Mouse (Mus musculus) stomach, postnatal 0 days (tissue): ENCODE data around the gene Col23a1. TPM values are rescaled to one million over a fixed set of nuclear protein-coding genes. Genes with fewer than 3 reads are reported as not detected.
A peak's percentile ranks its signal among the peaks of the same experiment; 100 is the strongest.

Source experiments
- ATAC-seq: fragments of 200-750 bp; cut with Nextera tagmentation; 2 replicates; pipeline ENCODE4 v1.8.0; 2017; ENCODE audit not compliant: low FRiP score, low TSS enrichment
- DNase-seq: peaks from one replicate; pipeline ENCODE4 v3.0.0-alpha.2; 2016; ENCODE audit warnings: low spot score
- H3K27ac ChIP-seq: fragments of 300-500 bp; sonication (generic); replicated peaks from 2 replicates; pipeline ENCODE4 v1.5.1; 2014; ENCODE audit warnings: mild to moderate bottlenecking, control low read depth
- H3K27me3 ChIP-seq: fragments of 300-500 bp; sonication (generic); 2 replicates; pipeline ENCODE4 v1.6.1; 2014; ENCODE audit warnings: low read length; ENCODE audit not compliant: control insufficient read depth, insufficient read depth
- H3K36me3 ChIP-seq: fragments of 300-500 bp; sonication (generic); 2 replicates; pipeline ENCODE4 v1.6.1; 2014; ENCODE audit warnings: low read length, mixed read lengths; ENCODE audit not compliant: control insufficient read depth, insufficient read depth
- H3K4me1 ChIP-seq: fragments of 300-500 bp; sonication (generic); replicated peaks from 2 replicates; pipeline ENCODE4 v1.6.1; 2014; ENCODE audit warnings: antibody characterized with exemption; ENCODE audit not compliant: control insufficient read depth, insufficient read depth
- H3K4me2 ChIP-seq: fragments of 300-500 bp; sonication (generic); replicated peaks from 2 replicates; pipeline ENCODE4 v1.6.1; 2014; ENCODE audit warnings: low read depth, mild to moderate bottlenecking, control low read depth, moderate library complexity
- H3K4me3 ChIP-seq: fragments of 300-500 bp; sonication (generic); 2 replicates; pipeline ENCODE4 v1.5.1; 2014; ENCODE audit warnings: low read depth, low read length, control low read depth
- H3K9ac ChIP-seq: fragments of 300-500 bp; sonication (generic); 2 replicates; pipeline ENCODE4 v1.6.1; 2014; ENCODE audit warnings: mild to moderate bottlenecking, low read length, control low read depth, mixed read lengths
- H3K9me3 ChIP-seq: fragments of 300-500 bp; sonication (generic); 2 replicates; pipeline ENCODE4 v1.6.1; 2016; ENCODE audit warnings: low read length; ENCODE audit not compliant: control insufficient read depth
- CTCF ChIP-seq: IDR thresholded peaks from 2 replicates; pipeline ENCODE4 v1.5.1; 2016; ENCODE audit warnings: antibody characterized with exemption, low read depth, mild to moderate bottlenecking, moderate library complexity
- EP300 ChIP-seq: optimal IDR thresholded peaks from 2 replicates; pipeline ENCODE3; 2016; ENCODE audit warnings: antibody characterized with exemption
- WGBS: fragments of 180-500 bp; shearing (Covaris S2); extraction: QIAGEN DNeasy Blood & Tissue Kit; methylation state at CpG from one replicate; pipeline ENCODE4 v1.1.7; 2014; 5-methylcytosine and 5-hydroxymethylcytosine counted together
- polyA plus RNA-seq: library from polyadenylated mRNA; unstranded; fragments of >200 nt; fragmentation: Nextera tagmentation; extraction: Ambion mirVana; gene quantifications from 2 replicates; pipeline ENCODE4 v1.2.1, GENCODE M21; 2015

Col23a1 gene
- polyA plus RNA-seq, 1 experiment from 2014 or later = 2.5 TPM

DNA sequence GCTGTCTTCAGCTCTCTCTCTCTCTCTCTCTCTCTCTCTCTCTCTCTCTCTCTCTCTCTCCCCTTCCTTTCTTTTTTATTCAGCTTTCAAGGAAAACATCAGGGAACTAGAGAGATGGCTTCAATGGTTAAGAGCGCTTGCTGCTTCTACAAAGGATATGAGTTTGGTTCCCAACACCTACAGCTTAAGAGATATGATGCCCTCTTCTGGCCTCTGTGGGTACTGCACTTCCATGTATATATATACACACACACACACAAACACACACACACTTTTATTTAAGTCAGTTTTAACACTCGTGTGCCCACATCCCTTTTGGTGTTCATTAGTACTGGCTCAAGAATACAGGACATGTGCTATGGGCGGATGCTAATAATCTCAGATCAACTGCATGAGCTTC, 228.4 kb downstream of the Col23a1 start:
- ATAC-seq = no peak
- H3K27me3 ChIP-seq = no peaks in the 10 kb centered on the region
- TF ChIP-seq CTCF (peak; percentile 47), EP300 (no peak)

DNA sequence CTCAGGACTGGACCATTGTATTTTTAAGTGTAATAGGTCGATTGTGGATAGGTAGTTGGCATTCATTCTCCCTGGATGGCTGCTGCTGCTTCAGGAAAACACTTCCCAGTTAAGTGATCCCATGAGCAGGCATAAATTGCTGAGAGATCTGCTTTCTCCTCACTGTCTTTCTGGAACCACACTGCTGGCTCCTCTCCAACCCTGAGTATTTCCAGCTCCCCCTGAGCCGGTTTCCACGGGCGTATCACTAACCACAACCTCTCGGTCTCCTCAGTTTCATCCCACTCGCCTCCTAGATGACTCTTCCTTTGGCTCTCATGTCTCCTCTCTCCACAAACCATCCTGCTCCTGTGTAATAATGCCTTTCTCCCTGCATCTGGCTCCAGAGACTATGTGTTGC, 228.9 kb downstream of the Col23a1 start:
- Histone ChIP-seq H3K4me3 (no peak overlapping the region), H3K27ac (no peak overlapping the region), H3K36me3 (no peaks in the 10 kb centered on the region), H3K4me1 (no peaks in the 10 kb centered on the region), H3K27me3 (no peaks in the 10 kb centered on the region), H3K4me2 (no peak overlapping the region), H3K9me3 (no peaks in the 10 kb centered on the region), H3K9ac (no peak overlapping the region)
- ATAC-seq (no peak), DNase-seq (no peak)
- TF ChIP-seq CTCF (no peak), EP300 (no peak)
- 89% methylated on average over 6 of the region's 6 CpGs for WGBS

More for the DNA sequence above, 228.4 kb downstream of the Col23a1 start:
- Histone ChIP-seq H3K4me1 (no peaks in the 10 kb centered on the region), H3K27ac (no peak overlapping the region), H3K9ac (no peak overlapping the region), H3K9me3 (no peaks in the 10 kb centered on the region), H3K36me3 (no peaks in the 10 kb centered on the region), H3K4me3 (no peak overlapping the region), H3K4me2 (no peak overlapping the region)
- no peak for DNase-seq
- 93% methylated on average over 3 of the region's 3 CpGs for WGBS

GRCm38 (mm10) chr11:51521440-51521839, 231.7 kb downstream of the Col23a1 start:
- Histone ChIP-seq H3K27me3 (no peaks in the 10 kb centered on the region), H3K4me3 (no peak overlapping the region), H3K27ac (no peak overlapping the region), H3K9ac (no peak overlapping the region), H3K9me3 (no peaks in the 10 kb centered on the region), H3K36me3 (no peaks in the 10 kb centered on the region), H3K4me1 (no peaks in the 10 kb centered on the region), H3K4me2 (no peak overlapping the region)
- DNase-seq = no peak
- TF ChIP-seq EP300 (no peak), CTCF (no peak)
- 41% methylated on average over 3 of the region's 3 CpGs for WGBS
- ATAC-seq = no peak

DNA sequence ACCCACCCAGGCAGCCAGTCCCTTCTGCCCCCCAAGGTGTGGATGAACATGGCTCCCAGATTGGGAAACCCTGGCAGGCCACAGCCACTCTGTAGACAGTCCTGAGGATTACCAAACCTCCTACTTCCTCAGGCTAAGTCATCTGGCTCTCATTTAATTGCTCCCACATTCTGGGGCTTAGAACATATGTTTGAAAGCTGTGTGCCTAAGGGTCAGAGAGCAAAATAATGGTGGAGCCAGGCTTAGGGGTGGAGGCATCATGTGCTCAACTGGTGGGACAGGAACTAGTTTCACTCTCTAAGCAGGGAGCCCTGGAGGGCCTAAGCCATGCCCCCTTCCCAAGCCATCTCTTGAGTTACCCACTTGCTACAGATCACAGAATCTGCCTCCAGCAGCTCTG, 233.5 kb downstream of the Col23a1 start:
- H3K36me3 ChIP-seq = no peaks in the 10 kb centered on the region
- H3K9ac ChIP-seq = no peak overlapping the region
- H3K4me3 ChIP-seq = no peak overlapping the region
- no peak overlapping the region for H3K27ac ChIP-seq
- H3K27me3 ChIP-seq = no peaks in the 10 kb centered on the region
- H3K9me3 ChIP-seq = no peaks in the 10 kb centered on the region
- DNase-seq (no peak), ATAC-seq (no peak)
- no peak for TF ChIP-seq EP300
- no peak for TF ChIP-seq CTCF
- no peaks in the 10 kb centered on the region for H3K4me1 ChIP-seq
- no peak overlapping the region for H3K4me2 ChIP-seq

GRCm38 (mm10) chr11:51523625-51524024, 233.9 kb downstream of the Col23a1 start:
- DNase-seq = no peak
- Histone ChIP-seq H3K9me3 (no peaks in the 10 kb centered on the region), H3K9ac (no peak overlapping the region), H3K4me2 (no peak overlapping the region), H3K27me3 (no peaks in the 10 kb centered on the region), H3K27ac (no peak overlapping the region), H3K4me1 (no peaks in the 10 kb centered on the region), H3K4me3 (no peak overlapping the region), H3K36me3 (no peaks in the 10 kb centered on the region)
- WGBS = 63% methylated on average over 9 of the region's 9 CpGs
- TF ChIP-seq EP300 (no peak), CTCF (no peak)
- ATAC-seq = no peak

DNA sequence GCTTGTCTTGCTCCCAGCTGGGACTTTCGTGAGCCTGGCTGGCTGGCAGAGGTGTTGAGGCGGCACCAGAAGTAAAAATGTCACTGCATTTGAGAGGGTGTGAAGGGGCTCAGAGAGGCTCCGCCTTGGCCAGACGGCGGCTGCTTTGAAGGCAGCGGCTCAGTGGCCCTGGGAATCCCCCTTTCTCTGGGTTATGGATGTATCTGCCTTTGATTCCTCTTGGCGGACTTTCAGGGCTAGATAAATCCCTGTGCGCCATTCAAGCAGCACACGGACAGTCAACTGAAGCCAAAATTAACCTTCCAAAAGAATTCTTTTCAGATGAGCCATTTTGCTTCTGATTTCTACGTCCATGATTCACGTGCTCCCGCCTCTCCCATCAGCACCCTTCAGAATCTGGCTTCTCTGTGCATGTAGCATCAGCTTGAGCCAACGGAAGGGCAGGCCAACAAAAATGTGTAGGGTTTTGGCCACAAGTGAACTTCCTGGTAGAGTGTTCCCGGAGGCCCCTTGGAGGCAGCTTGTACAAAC, 237.0 kb downstream of the Col23a1 start:
- H3K4me1 ChIP-seq = no peaks in the 10 kb centered on the region
- no peaks in the 10 kb centered on the region for H3K27me3 ChIP-seq
- TF ChIP-seq EP300 (no peak), CTCF (no peak)
- WGBS = 28% methylated on average over 14 of the region's 14 CpGs
- H3K9me3 ChIP-seq = no peaks in the 10 kb centered on the region
- no peak overlapping the region for H3K4me3 ChIP-seq
- ATAC-seq (no peak; the same call in 1 of the 2 replicates), DNase-seq (no peak)
- no peaks in the 10 kb centered on the region for H3K36me3 ChIP-seq
- no peak overlapping the region for H3K4me2 ChIP-seq
- H3K9ac ChIP-seq = no peak overlapping the region
- no peak overlapping the region for H3K27ac ChIP-seq
